Mouse (Mus musculus) embryonic fibroblast, embryonic 13.5 days (primary cell): ENCODE data around the gene D17H6S53E. TPM values are rescaled to one million over a fixed set of nuclear protein-coding genes. Genes with fewer than 3 reads are reported as not detected.
A peak's percentile ranks its signal among the peaks of the same experiment; 100 is the strongest.

Source experiments
- H3K27ac ChIP-seq: 2 replicates; pipeline ENCODE4 v1.5.1; 2012; ENCODE audit warnings: low read length, control low read depth, inconsistent platforms; ENCODE audit not compliant: insufficient read depth
- H3K4me1 ChIP-seq: 2 replicates; pipeline ENCODE4 v1.6.1; 2011; ENCODE audit warnings: low read length; ENCODE audit not compliant: control insufficient read depth, insufficient read depth
- H3K4me3 ChIP-seq: 2 replicates; pipeline ENCODE4 v1.5.1; 2011; ENCODE audit warnings: mild to moderate bottlenecking, control low read depth, low read length; ENCODE audit not compliant: insufficient read depth
- CTCF ChIP-seq: IDR thresholded peaks from 2 replicates; pipeline ENCODE4 v1.5.1; 2011; ENCODE audit warnings: mild to moderate bottlenecking, control low read depth, low read length, moderate library complexity, borderline replicate concordance; ENCODE audit not compliant: insufficient read depth
- POLR2A ChIP-seq: IDR thresholded peaks from 2 replicates; pipeline ENCODE4 v1.6.1; 2011; ENCODE audit warnings: low read depth, mild to moderate bottlenecking, control low read depth, low read length, moderate library complexity
- polyA plus RNA-seq: library from polyadenylated mRNA; stranded (reverse); fragments of >200 nt; gene quantifications from 2 replicates; pipeline ENCODE4 v1.2.4, GENCODE M21; 2011; ENCODE audit warnings: low read depth; ENCODE audit not compliant: missing spikeins, insufficient read length

The D17H6S53E gene
- 16.1 and 18.4 TPM in 2 replicates for polyA plus RNA-seq

GRCm38 (mm10) chr17:35126206-35126611 lies at the start of gene D17H6S53E:
Gene D17H6S53E, plus strand, starts transcription at chr17:35126373.
- H3K27ac ChIP-seq = peak within 1 kb of the TSS; percentile 19
- TF ChIP-seq CTCF = no peak
- peak; percentile 89 for TF ChIP-seq POLR2A
- peaks cover 11% of the 10 kb centered on the region; the same call in 1 of the 2 replicates for H3K4me1 ChIP-seq
- peak within 1 kb of the TSS; percentile 64 for H3K4me3 ChIP-seq

GRCm38 (mm10) chr17:35076507-35077176 lies 49.5 kb upstream of the D17H6S53E start, which contains the start of gene Ly6g6e:
Gene Ly6g6e, plus strand, starts transcription at chr17:35076902.
- no peak for TF ChIP-seq POLR2A
- H3K27ac ChIP-seq = no peak within 1 kb of the TSS
- no peaks in the 10 kb centered on the region for H3K4me1 ChIP-seq
- H3K4me3 ChIP-seq = no peak within 1 kb of the TSS

DNA sequence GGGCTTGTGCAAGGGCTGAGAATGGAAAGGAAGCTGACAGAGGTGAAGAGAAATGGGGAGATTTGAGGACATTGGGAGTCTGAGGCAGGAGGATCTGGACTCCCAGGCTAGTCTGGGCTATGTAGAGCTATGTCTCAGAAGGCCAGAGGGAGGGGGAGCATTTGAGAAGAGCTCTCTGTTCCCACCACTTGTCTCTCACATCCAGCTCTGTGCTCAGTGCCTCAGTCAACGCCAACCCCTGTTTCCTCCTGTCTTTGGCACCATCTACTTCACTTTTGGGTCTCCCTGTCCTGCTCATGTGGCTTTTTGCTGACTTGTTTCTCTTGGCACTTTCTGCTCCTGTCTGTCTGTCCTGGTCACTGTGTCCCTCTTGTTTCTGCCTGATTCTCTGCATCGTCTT lies 48.9 kb upstream of the D17H6S53E start:
- H3K27ac ChIP-seq = no peak overlapping the region
- no peak overlapping the region for H3K4me3 ChIP-seq

DNA sequence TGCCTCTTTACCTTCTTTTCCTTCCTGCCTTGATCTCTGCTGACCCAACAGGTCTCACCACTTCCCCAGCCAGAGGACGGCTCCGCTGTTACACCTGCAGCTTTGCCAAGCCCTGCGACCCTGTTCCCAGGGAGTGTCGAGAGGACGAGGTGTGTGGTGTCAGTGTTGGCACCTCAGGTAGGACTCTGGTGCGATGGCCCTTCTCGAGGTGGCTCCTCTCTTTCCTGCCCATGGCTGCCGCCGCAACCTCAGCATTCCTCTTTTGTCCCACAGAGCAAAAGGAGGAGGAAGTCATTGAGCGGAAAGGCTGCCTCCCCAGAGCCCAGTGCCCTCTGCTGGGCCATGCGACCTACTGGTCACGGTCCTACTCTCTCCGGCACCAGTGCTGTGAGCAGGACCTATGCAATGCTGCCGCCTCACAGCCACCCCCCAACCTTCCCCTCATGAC lies 48.4 kb upstream of the D17H6S53E start, which contains the start of gene Ly6g6d:
Ly6g6d (minus strand) TSS at position 280 of the 448 bp plus-strand sequence.
- Histone ChIP-seq H3K4me3 (no peak within 1 kb of the TSS), H3K27ac (no peak within 1 kb of the TSS), H3K4me1 (no peaks in the 10 kb centered on the region)
- TF ChIP-seq CTCF = peak; percentile 37; the same call in 1 of the 2 replicates
- no peak for TF ChIP-seq POLR2A

More for the DNA sequence above, 48.9 kb upstream of the D17H6S53E start:
- TF ChIP-seq POLR2A = no peak
- TF ChIP-seq CTCF = no peak
- H3K4me1 ChIP-seq = no peaks in the 10 kb centered on the region

- no peaks in the 10 kb centered on the region for H3K4me1 ChIP-seq
- H3K4me3 ChIP-seq = no peak overlapping the region
- no peak for TF ChIP-seq CTCF
- no peak for TF ChIP-seq POLR2A
- no peak overlapping the region for H3K27ac ChIP-seq
Observed at GRCm38 (mm10) chr17:35079778-35080177, 46.4 kb upstream of the D17H6S53E start.

- no peak overlapping the region for H3K4me3 ChIP-seq
- TF ChIP-seq POLR2A = no peak
- TF ChIP-seq CTCF = no peak
Observed at GRCm38 (mm10) chr17:35080248-35080647, 45.9 kb upstream of the D17H6S53E start.

DNA sequence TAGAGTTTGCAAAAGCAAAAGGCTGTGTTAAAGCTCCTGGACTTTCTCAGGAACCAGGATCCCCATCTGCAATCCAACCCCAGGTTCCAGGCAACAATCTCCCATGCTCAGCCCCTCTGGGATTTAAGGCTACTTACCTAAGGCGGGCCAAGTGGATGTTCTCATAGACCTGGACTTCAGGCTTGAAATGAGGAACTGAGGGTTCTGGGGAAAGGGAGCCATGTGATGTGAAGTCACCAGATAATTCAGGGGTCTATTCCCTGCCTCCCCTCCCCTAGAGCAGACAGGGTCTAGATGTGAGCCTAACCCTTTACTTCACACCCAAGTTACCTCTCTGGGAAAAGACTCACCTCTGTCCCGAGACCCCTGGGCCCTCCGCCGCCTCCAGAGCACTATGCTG lies 45.5 kb upstream of the D17H6S53E start:
- no peak for TF ChIP-seq CTCF
- TF ChIP-seq POLR2A = no peak
- H3K4me3 ChIP-seq = no peak overlapping the region
- H3K27ac ChIP-seq = no peak overlapping the region
- no peaks in the 10 kb centered on the region for H3K4me1 ChIP-seq

More at GRCm38 (mm10) chr17:35080248-35080647, 45.9 kb upstream of the D17H6S53E start:
- Histone ChIP-seq H3K27ac (no peak overlapping the region), H3K4me1 (no peaks in the 10 kb centered on the region)

GRCm38 (mm10) chr17:35082841-35083576 lies 43.2 kb upstream of the D17H6S53E start:
- H3K4me1 ChIP-seq = no peaks in the 10 kb centered on the region
- no peak overlapping the region for H3K27ac ChIP-seq
- TF ChIP-seq POLR2A (no peak), CTCF (no peak)
- no peak overlapping the region for H3K4me3 ChIP-seq

- no peak for TF ChIP-seq POLR2A
- no peak for TF ChIP-seq CTCF
- H3K4me3 ChIP-seq = no peak overlapping the region
- no peaks in the 10 kb centered on the region for H3K4me1 ChIP-seq
Observed at GRCm38 (mm10) chr17:35083929-35084497, 42.2 kb upstream of the D17H6S53E start.

More at GRCm38 (mm10) chr17:35083929-35084497, 42.2 kb upstream of the D17H6S53E start:
- H3K27ac ChIP-seq = no peak overlapping the region
